Mouse (Mus musculus) midbrain, embryonic 10.5 days (tissue): ENCODE results near the gene Baiap2. TPM values are rescaled to one million over a fixed set of nuclear protein-coding genes. Genes with fewer than 3 reads are reported as not detected.
A peak's percentile ranks its signal among the peaks of the same experiment; 100 is the strongest.

Experiments
- DNase-seq: peaks from one replicate; pipeline ENCODE4 v3.0.0-alpha.2; 2017; ENCODE audit warnings: low spot score
- H3K27ac ChIP-seq: fragments of 300-500 bp; sonication (generic); replicated peaks from 2 replicates; pipeline ENCODE4 v1.5.1; 2016; ENCODE audit warnings: mild to moderate bottlenecking
- H3K27me3 ChIP-seq: fragments of 300-500 bp; sonication (generic); 2 replicates; pipeline ENCODE4 v1.6.1; 2016; ENCODE audit warnings: low read depth, mild to moderate bottlenecking; ENCODE audit not compliant: poor library complexity, severe bottlenecking
- H3K36me3 ChIP-seq: fragments of 300-500 bp; sonication (generic); 2 replicates; pipeline ENCODE4 v1.6.1; 2016; ENCODE audit warnings: mild to moderate bottlenecking, moderate library complexity
- H3K4me1 ChIP-seq: fragments of 300-500 bp; sonication (generic); 2 replicates; pipeline ENCODE4 v1.6.1; 2016
- H3K4me3 ChIP-seq: fragments of 300-500 bp; sonication (generic); 2 replicates; pipeline ENCODE4 v1.5.1; 2016; ENCODE audit warnings: mild to moderate bottlenecking, moderate library complexity
- H3K9me3 ChIP-seq: fragments of 300-500 bp; sonication (generic); replicated peaks from 2 replicates; pipeline ENCODE4 v1.6.1; 2016; ENCODE audit warnings: mild to moderate bottlenecking
- WGBS: fragments of 180-500 bp; shearing (Covaris S2); methylation state at CpG from one replicate; pipeline ENCODE4 v1.1.7; 2016; 5-methylcytosine and 5-hydroxymethylcytosine counted together
- polyA plus RNA-seq: library from polyadenylated mRNA; unstranded; fragments of >200 nt; fragmentation: Nextera tagmentation; extraction: Ambion mirVana; gene quantifications from 2 replicates; pipeline ENCODE4 v1.2.1, GENCODE M21; 2016

Gene Baiap2
- polyA plus RNA-seq, 1 experiment from 2014 or later = 11.3 TPM

GRCm38 (mm10) chr11:119973789-119974188 is 31.2 kb downstream of the Baiap2 start:
- DNase-seq = no peak
- no peak overlapping the region for H3K4me3 ChIP-seq
- H3K27ac ChIP-seq = no peak overlapping the region
- H3K4me1 ChIP-seq = peaks cover 22% of the 10 kb centered on the region
- H3K36me3 ChIP-seq = peaks cover 3% of the 10 kb centered on the region
- no peaks in the 10 kb centered on the region for H3K27me3 ChIP-seq
- no peaks in the 10 kb centered on the region for H3K9me3 ChIP-seq
- WGBS = 92% methylated on average over 4 of the region's 4 CpGs

- Histone ChIP-seq H3K27ac (no peak overlapping the region), H3K4me1 (peaks cover 6% of the 10 kb centered on the region), H3K4me3 (no peak overlapping the region), H3K9me3 (no peaks in the 10 kb centered on the region), H3K36me3 (peaks cover 3% of the 10 kb centered on the region), H3K27me3 (no peaks in the 10 kb centered on the region)
- 86% methylated on average over 8 of the region's 8 CpGs for WGBS
- DNase-seq = no peak
Observed at GRCm38 (mm10) chr11:119975739-119976501, 33.4 kb downstream of the Baiap2 start.

GRCm38 (mm10) chr11:119978701-119979100 is 36.1 kb downstream of the Baiap2 start:
- no peaks in the 10 kb centered on the region for H3K9me3 ChIP-seq
- H3K4me1 ChIP-seq = no peaks in the 10 kb centered on the region
- 91% methylated on average over 4 of the region's 4 CpGs for WGBS
- H3K27ac ChIP-seq = no peak overlapping the region
- H3K36me3 ChIP-seq = peaks cover 23% of the 10 kb centered on the region
- no peaks in the 10 kb centered on the region for H3K27me3 ChIP-seq
- DNase-seq = no peak
- H3K4me3 ChIP-seq = no peak overlapping the region

GRCm38 (mm10) chr11:119979596-119980385 is 37.2 kb downstream of the Baiap2 start:
- Histone ChIP-seq H3K36me3 (peaks cover 24% of the 10 kb centered on the region), H3K9me3 (no peaks in the 10 kb centered on the region), H3K27ac (no peak overlapping the region), H3K27me3 (no peaks in the 10 kb centered on the region), H3K4me1 (no peaks in the 10 kb centered on the region), H3K4me3 (no peak overlapping the region)
- no peak for DNase-seq
- 82% methylated on average over 10 of the region's 10 CpGs for whole genome bisulfite sequencing

- 67% methylated on average over 3 of the region's 3 CpGs for WGBS
- H3K4me1 ChIP-seq = no peaks in the 10 kb centered on the region
- peaks cover 30% of the 10 kb centered on the region for H3K36me3 ChIP-seq
- no peak overlapping the region for H3K4me3 ChIP-seq
- no peak for DNase-seq
- no peaks in the 10 kb centered on the region for H3K9me3 ChIP-seq
- no peaks in the 10 kb centered on the region for H3K27me3 ChIP-seq
- no peak overlapping the region for H3K27ac ChIP-seq
Observed at GRCm38 (mm10) chr11:119981769-119982168, 39.2 kb downstream of the Baiap2 start.

GRCm38 (mm10) chr11:119982236-119982635 is 39.7 kb downstream of the Baiap2 start:
- Histone ChIP-seq H3K4me3 (no peak overlapping the region), H3K27ac (no peak overlapping the region), H3K36me3 (peaks cover 30% of the 10 kb centered on the region), H3K27me3 (no peaks in the 10 kb centered on the region), H3K4me1 (no peaks in the 10 kb centered on the region), H3K9me3 (no peaks in the 10 kb centered on the region)
- DNase-seq = no peak
- 89% methylated on average over 3 of the region's 3 CpGs for WGBS

- Histone ChIP-seq H3K4me1 (peaks cover 7% of the 10 kb centered on the region), H3K36me3 (peaks cover 30% of the 10 kb centered on the region), H3K27ac (no peak overlapping the region), H3K27me3 (no peaks in the 10 kb centered on the region), H3K9me3 (no peaks in the 10 kb centered on the region), H3K4me3 (no peak overlapping the region)
- WGBS = 96% methylated on average over 2 of the region's 2 CpGs
- no peak for DNase-seq
Observed at GRCm38 (mm10) chr11:119983151-119983550, 40.6 kb downstream of the Baiap2 start.

GRCm38 (mm10) chr11:119986751-119987425 is 44.3 kb downstream of the Baiap2 start:
- H3K27ac ChIP-seq = no peak overlapping the region
- no peaks in the 10 kb centered on the region for H3K9me3 ChIP-seq
- WGBS = 89% methylated on average over 9 of the region's 9 CpGs
- DNase-seq = no peak
- peaks cover 24% of the 10 kb centered on the region; the same call in 1 of the 2 replicates for H3K36me3 ChIP-seq
- H3K27me3 ChIP-seq = no peaks in the 10 kb centered on the region
- no peak overlapping the region for H3K4me3 ChIP-seq
- H3K4me1 ChIP-seq = peaks cover 39% of the 10 kb centered on the region

GRCm38 (mm10) chr11:119987876-119988275 is 45.3 kb downstream of the Baiap2 start:
- H3K27ac ChIP-seq = no peak overlapping the region
- no peak for DNase-seq
- peaks cover 17% of the 10 kb centered on the region; the same call in 1 of the 2 replicates for H3K36me3 ChIP-seq
- no peaks in the 10 kb centered on the region for H3K27me3 ChIP-seq
- H3K4me1 ChIP-seq = peaks cover 39% of the 10 kb centered on the region
- no peaks in the 10 kb centered on the region for H3K9me3 ChIP-seq
- no peak overlapping the region for H3K4me3 ChIP-seq
- 86% methylated on average over 7 of the region's 7 CpGs for WGBS

- WGBS = 88% methylated on average over 7 of the region's 7 CpGs
- no peaks in the 10 kb centered on the region for H3K9me3 ChIP-seq
- H3K27me3 ChIP-seq = no peaks in the 10 kb centered on the region
- no peak overlapping the region for H3K4me3 ChIP-seq
- no peak for DNase-seq
- H3K36me3 ChIP-seq = peaks cover 13% of the 10 kb centered on the region
- H3K4me1 ChIP-seq = peaks cover 39% of the 10 kb centered on the region
- H3K27ac ChIP-seq = peak overlapping the region; percentile 74
Observed at GRCm38 (mm10) chr11:119988391-119988790, 45.8 kb downstream of the Baiap2 start.

- Histone ChIP-seq H3K4me1 (peaks cover 39% of the 10 kb centered on the region), H3K9me3 (no peaks in the 10 kb centered on the region), H3K27me3 (no peaks in the 10 kb centered on the region), H3K36me3 (peaks cover 8% of the 10 kb centered on the region), H3K27ac (peak overlapping the region; percentile 74), H3K4me3 (peak overlapping the region; percentile 4; the same call in 1 of the 2 replicates)
- DNase-seq = peak; percentile 32
- 47% methylated on average over 10 of the region's 10 CpGs for WGBS
Observed at GRCm38 (mm10) chr11:119989115-119989564, 46.6 kb downstream of the Baiap2 start.

- H3K27me3 ChIP-seq = no peaks in the 10 kb centered on the region
- WGBS = 59% methylated on average over 10 of the region's 10 CpGs
- H3K27ac ChIP-seq = peak overlapping the region; percentile 69
- peaks cover 39% of the 10 kb centered on the region for H3K4me1 ChIP-seq
- H3K9me3 ChIP-seq = no peaks in the 10 kb centered on the region
- DNase-seq = no peak
- H3K4me3 ChIP-seq = peak overlapping the region; percentile 23; the same call in 1 of the 2 replicates
- peaks cover 23% of the 10 kb centered on the region for H3K36me3 ChIP-seq
Observed at GRCm38 (mm10) chr11:119990658-119991337, 48.2 kb downstream of the Baiap2 start.
